Mouse (Mus musculus): ENCODE measurements around the gene Bnip2. TPM values are rescaled to one million over a fixed set of nuclear protein-coding genes. Genes with fewer than 3 reads are reported as not detected.

The Bnip2 gene
- total and polyA plus RNA-seq, 2 experiments, result 12.8 to 74.3 TPM

DNA sequence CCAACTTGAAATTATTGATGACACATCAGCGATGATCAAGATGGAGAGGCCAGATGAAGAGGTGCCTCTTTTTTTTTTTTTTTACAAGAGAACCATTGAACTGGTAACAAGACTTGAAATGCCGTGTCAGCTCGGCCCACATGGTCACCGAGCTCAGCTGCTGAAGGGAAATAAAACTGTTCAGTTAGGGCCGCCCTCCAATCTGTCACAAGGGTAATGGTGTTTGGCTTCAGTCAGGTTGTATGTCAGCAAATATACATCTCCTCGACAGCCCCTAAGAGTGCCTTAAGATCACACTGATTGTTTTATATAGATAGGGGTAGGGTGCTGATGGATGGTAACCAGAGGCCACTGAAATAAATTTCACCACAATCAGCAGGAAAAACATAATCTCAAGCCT lies 28.3 kb upstream of the Bnip2 start:
- no peak for DNase-seq (ENCODE audit: extremely low read depth, low read depth, low spot score)
- no peaks in the 10 kb centered on the region for H3K36me3 ChIP-seq (ENCODE audit: control insufficient read depth, insufficient read depth, low read length)

GRCm38 (mm10) chr9:69964370-69964769 lies 24.9 kb upstream of the Bnip2 start:
- H3K36me3 ChIP-seq (ENCODE audit: control insufficient read depth, insufficient read depth, low read length), result no peaks in the 10 kb centered on the region
- H3K79me2 ChIP-seq (ENCODE audit: control insufficient read depth, insufficient read depth, low read length), result no peaks in the 10 kb centered on the region
- no peaks in the 10 kb centered on the region for H3K4me1 ChIP-seq (ENCODE audit: control insufficient read depth, insufficient read depth, low read length)
- 74% methylated on average over 3 of the region's 3 CpGs for WGBS
- no peak overlapping the region for H3K4me3 ChIP-seq (ENCODE audit: insufficient read depth, low read depth, low read length)
- H3K9ac ChIP-seq (ENCODE audit: low read depth, low read length), result no peak overlapping the region
- no peak for DNase-seq (ENCODE audit: extremely low read depth, low read depth, low spot score)
- no peak overlapping the region for H3K27ac ChIP-seq (replicated peaks; ENCODE audit: insufficient read depth, low read depth, low read length)
- no peak for TF ChIP-seq POLR2A (IDR thresholded peaks at IDR 0.05; ENCODE audit: extremely low read depth, insufficient read depth, low read length)
- no peak for TF ChIP-seq CTCF (IDR thresholded peaks at IDR 0.05; ENCODE audit: low read depth, low read length)
- H3K27me3 ChIP-seq (ENCODE audit: control insufficient read depth, insufficient read depth, low read length), result no peaks in the 10 kb centered on the region

More for the DNA sequence above, 28.3 kb upstream of the Bnip2 start:
- Histone ChIP-seq H3K27ac (replicated peaks; ENCODE audit: insufficient read depth, low read depth, low read length) (no peak overlapping the region), H3K4me1 (ENCODE audit: control insufficient read depth, insufficient read depth, low read length) (no peaks in the 10 kb centered on the region), H3K27me3 (ENCODE audit: control insufficient read depth, insufficient read depth, low read length) (no peaks in the 10 kb centered on the region), H3K79me2 (ENCODE audit: control insufficient read depth, insufficient read depth, low read length) (no peaks in the 10 kb centered on the region), H3K4me3 (ENCODE audit: insufficient read depth, low read depth, low read length) (no peak overlapping the region), H3K9ac (ENCODE audit: low read depth, low read length) (no peak overlapping the region)
- WGBS, result 87% methylated on average over 6 of the region's 6 CpGs
- TF ChIP-seq CTCF (IDR thresholded peaks at IDR 0.05; ENCODE audit: low read depth, low read length), result no peak
- TF ChIP-seq POLR2A (IDR thresholded peaks at IDR 0.05; ENCODE audit: extremely low read depth, insufficient read depth, low read length), result no peak

DNA sequence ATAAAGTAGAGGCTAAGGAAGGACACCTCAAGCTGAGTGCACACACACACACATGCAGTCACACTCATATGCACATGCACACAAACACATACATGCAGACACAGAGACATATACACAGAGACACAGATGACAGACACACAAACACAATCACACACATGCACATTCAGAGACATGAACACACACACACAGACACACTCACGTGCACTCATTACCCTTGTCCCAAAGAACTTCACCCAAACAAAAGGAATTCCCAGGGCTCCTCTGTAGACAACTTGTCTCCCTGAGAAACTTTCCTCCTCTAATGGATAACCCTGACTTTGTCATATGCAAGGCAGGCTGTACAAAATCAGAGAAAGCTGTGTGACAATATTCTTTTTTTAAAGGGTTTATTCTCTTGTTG lies 3.7 kb upstream of the Bnip2 start:
- 65% methylated on average over 1 of the region's 1 CpGs for WGBS
- Histone ChIP-seq H3K9ac (ENCODE audit: low read depth, low read length) (no peak overlapping the region), H3K4me3 (ENCODE audit: insufficient read depth, low read depth, low read length) (no peak overlapping the region), H3K27ac (replicated peaks; ENCODE audit: insufficient read depth, low read depth, low read length) (no peak overlapping the region), H3K79me2 (ENCODE audit: control insufficient read depth, insufficient read depth, low read length) (peaks cover 5% of the 10 kb centered on the region; the same call in 1 of the 2 replicates), H3K36me3 (ENCODE audit: control insufficient read depth, insufficient read depth, low read length) (no peaks in the 10 kb centered on the region), H3K4me1 (ENCODE audit: control insufficient read depth, insufficient read depth, low read length) (peaks cover 2% of the 10 kb centered on the region; the same call in 1 of the 2 replicates), H3K27me3 (ENCODE audit: control insufficient read depth, insufficient read depth, low read length) (no peaks in the 10 kb centered on the region)
- no peak for DNase-seq (ENCODE audit: extremely low read depth, low read depth, low spot score)
- TF ChIP-seq CTCF (IDR thresholded peaks at IDR 0.05; ENCODE audit: low read depth, low read length) (no peak), POLR2A (IDR thresholded peaks at IDR 0.05; ENCODE audit: extremely low read depth, insufficient read depth, low read length) (no peak)

GRCm38 (mm10) chr9:69986063-69986462 lies 3.2 kb upstream of the Bnip2 start:
- H3K27me3 ChIP-seq (ENCODE audit: control insufficient read depth, insufficient read depth, low read length), result no peaks in the 10 kb centered on the region
- 81% methylated on average over 10 of the region's 10 CpGs for WGBS
- H3K4me1 ChIP-seq (ENCODE audit: control insufficient read depth, insufficient read depth, low read length), result peaks cover 6% of the 10 kb centered on the region
- H3K79me2 ChIP-seq (ENCODE audit: control insufficient read depth, insufficient read depth, low read length), result peaks cover 8% of the 10 kb centered on the region; the same call in 1 of the 2 replicates
- DNase-seq (ENCODE audit: extremely low read depth, low read depth, low spot score), result no peak
- H3K9ac ChIP-seq (ENCODE audit: low read depth, low read length), result no peak overlapping the region
- no peak overlapping the region for H3K27ac ChIP-seq (replicated peaks; ENCODE audit: insufficient read depth, low read depth, low read length)
- TF ChIP-seq POLR2A (IDR thresholded peaks at IDR 0.05; ENCODE audit: extremely low read depth, insufficient read depth, low read length), result no peak
- TF ChIP-seq CTCF (IDR thresholded peaks at IDR 0.05; ENCODE audit: low read depth, low read length), result no peak
- H3K36me3 ChIP-seq (ENCODE audit: control insufficient read depth, insufficient read depth, low read length), result no peaks in the 10 kb centered on the region
- H3K4me3 ChIP-seq (ENCODE audit: insufficient read depth, low read depth, low read length), result no peak overlapping the region

DNA sequence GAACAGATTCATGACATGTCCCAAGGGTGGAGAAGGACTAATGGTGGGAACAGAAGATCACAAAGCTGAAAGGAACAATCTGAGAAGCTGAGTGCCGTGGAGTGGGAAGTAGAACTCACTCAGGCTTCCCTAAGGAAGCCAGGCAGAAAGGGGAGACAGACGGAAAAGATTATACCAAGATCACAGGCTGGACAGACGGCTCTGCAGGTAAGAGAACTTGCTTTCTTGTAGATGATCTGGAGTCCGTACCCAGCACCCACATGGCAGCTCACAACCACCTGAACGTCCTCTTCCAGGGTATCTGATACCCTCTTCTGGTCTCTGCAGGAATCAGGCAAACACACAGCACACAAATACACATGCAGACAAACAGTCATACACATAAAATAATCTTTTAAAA lies 2.7 kb upstream of the Bnip2 start:
- peaks cover 11% of the 10 kb centered on the region; the same call in 1 of the 2 replicates for H3K79me2 ChIP-seq (ENCODE audit: control insufficient read depth, insufficient read depth, low read length)
- H3K4me3 ChIP-seq (ENCODE audit: insufficient read depth, low read depth, low read length), result no peak overlapping the region
- no peak overlapping the region for H3K27ac ChIP-seq (replicated peaks; ENCODE audit: insufficient read depth, low read depth, low read length)
- TF ChIP-seq POLR2A (IDR thresholded peaks at IDR 0.05; ENCODE audit: extremely low read depth, insufficient read depth, low read length) (no peak), CTCF (IDR thresholded peaks at IDR 0.05; ENCODE audit: low read depth, low read length) (no peak)
- no peak overlapping the region for H3K9ac ChIP-seq (ENCODE audit: low read depth, low read length)
- 81% methylated on average over 5 of the region's 5 CpGs for WGBS
- H3K36me3 ChIP-seq (ENCODE audit: control insufficient read depth, insufficient read depth, low read length), result no peaks in the 10 kb centered on the region
- H3K4me1 ChIP-seq (ENCODE audit: control insufficient read depth, insufficient read depth, low read length), result peaks cover 10% of the 10 kb centered on the region
- no peak for DNase-seq (ENCODE audit: extremely low read depth, low read depth, low spot score)
- no peaks in the 10 kb centered on the region for H3K27me3 ChIP-seq (ENCODE audit: control insufficient read depth, insufficient read depth, low read length)

GRCm38 (mm10) chr9:69987579-69987978 lies 1.7 kb upstream of the Bnip2 start:
- peak; percentile 54 for DNase-seq (ENCODE audit: extremely low read depth, low read depth, low spot score)
- Histone ChIP-seq H3K4me1 (ENCODE audit: control insufficient read depth, insufficient read depth, low read length) (peaks cover 15% of the 10 kb centered on the region), H3K36me3 (ENCODE audit: control insufficient read depth, insufficient read depth, low read length) (no peaks in the 10 kb centered on the region), H3K79me2 (ENCODE audit: control insufficient read depth, insufficient read depth, low read length) (peaks cover 11% of the 10 kb centered on the region; the same call in 1 of the 2 replicates), H3K27me3 (ENCODE audit: control insufficient read depth, insufficient read depth, low read length) (no peaks in the 10 kb centered on the region), H3K4me3 (ENCODE audit: insufficient read depth, low read depth, low read length) (no peak overlapping the region), H3K27ac (replicated peaks; ENCODE audit: insufficient read depth, low read depth, low read length) (no peak overlapping the region), H3K9ac (ENCODE audit: low read depth, low read length) (no peak overlapping the region)
- no peak for TF ChIP-seq POLR2A (IDR thresholded peaks at IDR 0.05; ENCODE audit: extremely low read depth, insufficient read depth, low read length)
- no peak for TF ChIP-seq CTCF (IDR thresholded peaks at IDR 0.05; ENCODE audit: low read depth, low read length)
- WGBS, result 1% methylated on average over 3 of the region's 3 CpGs
